Mouse (Mus musculus): ENCODE measurements around the gene Spink4. TPM values are rescaled to one million over a fixed set of nuclear protein-coding genes. Genes with fewer than 3 reads are reported as not detected.

Gene Spink4
- polyA plus RNA-seq, 1 experiment: 12.5 TPM

GRCm38 (mm10) chr4:40971744-40972143, 51.9 kb downstream of the Spink4 start:
- Histone ChIP-seq H3ac (ENCODE audit: control insufficient read depth, insufficient read length) (peak overlapping the region; percentile 47), H3K36me3 (ENCODE audit: control insufficient read depth, insufficient read depth) (peaks cover 3% of the 10 kb centered on the region), H3K4me3 (peak overlapping the region; percentile 91), H3K27me3 (ENCODE audit: control insufficient read depth, insufficient read depth, insufficient read length) (no peaks in the 10 kb centered on the region), H3K4me2 (ENCODE audit: low read depth) (peak overlapping the region; percentile 56), H3K79me2 (ENCODE audit: control insufficient read depth, insufficient read depth) (peaks cover 50% of the 10 kb centered on the region)
- TF ChIP-seq USF1 (IDR thresholded peaks at IDR 0.05; ENCODE audit: low read depth) (peak; percentile 42), CEBPB (IDR thresholded peaks at IDR 0.05; ENCODE audit: insufficient read depth, poor library complexity, severe bottlenecking) (peak; percentile 55; the same call in 1 of the 2 replicates), MAX (IDR thresholded peaks at IDR 0.05; ENCODE audit: low read depth) (no peak)

- no peaks in the 10 kb centered on the region for H3K27me3 ChIP-seq (ENCODE audit: control insufficient read depth, insufficient read depth, insufficient read length)
- H3ac ChIP-seq (ENCODE audit: control insufficient read depth, insufficient read length): no peak overlapping the region
- no peak overlapping the region for H3K4me2 ChIP-seq (ENCODE audit: low read depth)
- no peak overlapping the region for H3K4me3 ChIP-seq
- peaks cover 68% of the 10 kb centered on the region for H3K79me2 ChIP-seq (ENCODE audit: control insufficient read depth, insufficient read depth)
- no peak for TF ChIP-seq SRF (IDR thresholded peaks at IDR 0.05; ENCODE audit: control insufficient read depth, insufficient read length, low read depth)
- H3K36me3 ChIP-seq (ENCODE audit: control insufficient read depth, insufficient read depth): peaks cover 22% of the 10 kb centered on the region
Measured at GRCm38 (mm10) chr4:40974011-40974410, 54.2 kb downstream of the Spink4 start.

- no peak for TF ChIP-seq MYOG (IDR thresholded peaks at IDR 0.05; ENCODE audit: control insufficient read depth in 1 of 3, insufficient read depth in 1 of 3, insufficient read length in 2 of 3, low read depth in 2 of 3)
- no peak for TF ChIP-seq TCF12 (IDR thresholded peaks at IDR 0.05; ENCODE audit: insufficient read depth, poor library complexity, severe bottlenecking)
- TF ChIP-seq POLR2A (IDR thresholded peaks at IDR 0.05; ENCODE audit: insufficient read length, low read depth): no peak
- TF ChIP-seq TCF3 (IDR thresholded peaks at IDR 0.05; ENCODE audit: insufficient read length, low read depth): no peak
- TF ChIP-seq CEBPB (IDR thresholded peaks at IDR 0.05; ENCODE audit: insufficient read depth, poor library complexity, severe bottlenecking): no peak
- H3K27me3 ChIP-seq (ENCODE audit: control insufficient read depth, insufficient read depth, insufficient read length): no peaks in the 10 kb centered on the region
- peaks cover 74% of the 10 kb centered on the region for H3K79me2 ChIP-seq (ENCODE audit: control insufficient read depth, insufficient read depth)
- H3ac ChIP-seq (ENCODE audit: control insufficient read depth, insufficient read length): no peak overlapping the region
- H3K4me3 ChIP-seq: no peak overlapping the region
- no peak overlapping the region for H3K4me2 ChIP-seq (ENCODE audit: low read depth)
- H3K36me3 ChIP-seq (ENCODE audit: control insufficient read depth, insufficient read depth): peaks cover 39% of the 10 kb centered on the region
Measured at GRCm38 (mm10) chr4:40975678-40976077, 55.8 kb downstream of the Spink4 start.

GRCm38 (mm10) chr4:40976651-40977050, 56.8 kb downstream of the Spink4 start:
- H3K4me3 ChIP-seq: no peak overlapping the region
- TF ChIP-seq SRF (IDR thresholded peaks at IDR 0.05; ENCODE audit: control insufficient read depth, insufficient read length, low read depth) (no peak), POLR2AphosphoS2 (IDR thresholded peaks at IDR 0.05; ENCODE audit: insufficient read length, low read depth) (no peak), REST (IDR thresholded peaks at IDR 0.05; ENCODE audit: insufficient read depth, insufficient read length) (no peak), USF1 (IDR thresholded peaks at IDR 0.05; ENCODE audit: low read depth) (no peak), MYOD1 (IDR thresholded peaks at IDR 0.05; ENCODE audit: control insufficient read depth in 1 of 3, insufficient read length in 2 of 3, low read depth in 2 of 3) (no peak), TCF12 (IDR thresholded peaks at IDR 0.05; ENCODE audit: insufficient read depth, poor library complexity, severe bottlenecking) (no peak), POLR2A (IDR thresholded peaks at IDR 0.05; ENCODE audit: insufficient read length, low read depth) (no peak), MYOG (IDR thresholded peaks at IDR 0.05; ENCODE audit: control insufficient read depth in 1 of 3, insufficient read depth in 1 of 3, insufficient read length in 2 of 3, low read depth in 2 of 3) (no peak), TCF3 (IDR thresholded peaks at IDR 0.05; ENCODE audit: insufficient read length, low read depth) (no peak), E2F4 (IDR thresholded peaks at IDR 0.05; ENCODE audit: insufficient read depth) (no peak), MAX (IDR thresholded peaks at IDR 0.05; ENCODE audit: low read depth) (no peak)
- no peak overlapping the region for H3K4me2 ChIP-seq (ENCODE audit: low read depth)
- peaks cover 44% of the 10 kb centered on the region for H3K36me3 ChIP-seq (ENCODE audit: control insufficient read depth, insufficient read depth)
- no peak overlapping the region for H3ac ChIP-seq (ENCODE audit: control insufficient read depth, insufficient read length)
- peaks cover 72% of the 10 kb centered on the region for H3K79me2 ChIP-seq (ENCODE audit: control insufficient read depth, insufficient read depth)
- no peaks in the 10 kb centered on the region for H3K27me3 ChIP-seq (ENCODE audit: control insufficient read depth, insufficient read depth, insufficient read length)

GRCm38 (mm10) chr4:40979430-40979829, 59.6 kb downstream of the Spink4 start:
- H3ac ChIP-seq (ENCODE audit: control insufficient read depth, insufficient read length): no peak overlapping the region
- peaks cover 44% of the 10 kb centered on the region for H3K79me2 ChIP-seq (ENCODE audit: control insufficient read depth, insufficient read depth)
- no peak overlapping the region for H3K4me2 ChIP-seq (ENCODE audit: low read depth)
- no peaks in the 10 kb centered on the region for H3K27me3 ChIP-seq (ENCODE audit: control insufficient read depth, insufficient read depth, insufficient read length)
- TF ChIP-seq POLR2AphosphoS2 (IDR thresholded peaks at IDR 0.05; ENCODE audit: insufficient read length, low read depth): no peak
- no peak for TF ChIP-seq TCF3 (IDR thresholded peaks at IDR 0.05; ENCODE audit: insufficient read length, low read depth)
- no peak for TF ChIP-seq MAX (IDR thresholded peaks at IDR 0.05; ENCODE audit: low read depth)
- no peak for TF ChIP-seq TCF12 (IDR thresholded peaks at IDR 0.05; ENCODE audit: insufficient read depth, poor library complexity, severe bottlenecking)
- no peak for TF ChIP-seq POLR2A (IDR thresholded peaks at IDR 0.05; ENCODE audit: insufficient read length, low read depth)
- TF ChIP-seq USF1 (IDR thresholded peaks at IDR 0.05; ENCODE audit: low read depth): no peak
- no peak for TF ChIP-seq REST (IDR thresholded peaks at IDR 0.05; ENCODE audit: insufficient read depth, insufficient read length)
- no peak for TF ChIP-seq MYOG (IDR thresholded peaks at IDR 0.05; ENCODE audit: control insufficient read depth in 1 of 3, insufficient read depth in 1 of 3, insufficient read length in 2 of 3, low read depth in 2 of 3)
- TF ChIP-seq MYOD1 (IDR thresholded peaks at IDR 0.05; ENCODE audit: control insufficient read depth in 1 of 3, insufficient read length in 2 of 3, low read depth in 2 of 3): no peak
- no peak for TF ChIP-seq SRF (IDR thresholded peaks at IDR 0.05; ENCODE audit: control insufficient read depth, insufficient read length, low read depth)
- no peak for TF ChIP-seq CEBPB (IDR thresholded peaks at IDR 0.05; ENCODE audit: insufficient read depth, poor library complexity, severe bottlenecking)
- no peak for TF ChIP-seq E2F4 (IDR thresholded peaks at IDR 0.05; ENCODE audit: insufficient read depth)
- H3K4me3 ChIP-seq: no peak overlapping the region
- peaks cover 49% of the 10 kb centered on the region for H3K36me3 ChIP-seq (ENCODE audit: control insufficient read depth, insufficient read depth)

Other genes with a start within 250 kb of the Spink4 start
- 20.4 TPM for gene Aptx, start 216.9 kb upstream of the Spink4 start, polyA plus RNA-seq (2012; fragmentation: generic; extraction: Trizol)
- gene Dnaja1, start 197.9 kb upstream of the Spink4 start, polyA plus RNA-seq (2012; fragmentation: generic; extraction: Trizol): 68.3 TPM
- gene Smu1, start 162.1 kb upstream of the Spink4 start, polyA plus RNA-seq (2012; fragmentation: generic; extraction: Trizol): 67.5 TPM
- 37.7 TPM for gene B4galt1, start 66.0 kb upstream of the Spink4 start, polyA plus RNA-seq (2012; fragmentation: generic; extraction: Trizol)
- gene Bag1, start 28.2 kb downstream of the Spink4 start, polyA plus RNA-seq (2012; fragmentation: generic; extraction: Trizol): 330 TPM
- 62.2 TPM for gene Chmp5, start 28.4 kb downstream of the Spink4 start, polyA plus RNA-seq (2012; fragmentation: generic; extraction: Trizol)
- gene Nfx1, start 50.9 kb downstream of the Spink4 start, polyA plus RNA-seq (2012; fragmentation: generic; extraction: Trizol): 27.0 TPM
- not detected for gene Aqp7, start 128.1 kb downstream of the Spink4 start, polyA plus RNA-seq (2012; fragmentation: generic; extraction: Trizol)
- gene Aqp3, start 178.1 kb downstream of the Spink4 start, polyA plus RNA-seq (2012; fragmentation: generic; extraction: Trizol): not detected
- 26.3 TPM for gene Nol6, start 204.4 kb downstream of the Spink4 start, polyA plus RNA-seq (2012; fragmentation: generic; extraction: Trizol)
- 69.0 TPM for gene Ube2r2, start 215.7 kb downstream of the Spink4 start, polyA plus RNA-seq (2012; fragmentation: generic; extraction: Trizol)

All from myocyte (in vitro differentiated cells).